Mouse (Mus musculus) MEL-GATA-1-ER (cell line): Measurements from ENCODE around the gene Lpin2.

Experiments
- DNase-seq: peaks from one replicate; pipeline ENCODE4 v3.0.0-alpha.2; 2012; ENCODE audit warnings: low read depth; ENCODE audit errors: extremely low read depth

The Lpin2 gene

GRCm38 (mm10) chr17:71260658-71261057 lies 78.3 kb downstream of the Lpin2 start:
- DNase-seq, result no peak

- peak; percentile 31 for DNase-seq
These were observed 80.8 kb downstream of the Lpin2 start for GRCm38 (mm10) chr17:71263136-71263535.

- peak; percentile 98 for DNase-seq
These were observed 82.4 kb downstream of the Lpin2 start for GRCm38 (mm10) chr17:71264739-71265138.

GRCm38 (mm10) chr17:71265336-71266051 lies 83.1 kb downstream of the Lpin2 start:
- DNase-seq, result peak; percentile 92

GRCm38 (mm10) chr17:71267374-71267773 lies 85.0 kb downstream of the Lpin2 start:
- no peak for DNase-seq

GRCm38 (mm10) chr17:71268152-71268551 lies 85.8 kb downstream of the Lpin2 start:
- DNase-seq, result no peak

- no peak for DNase-seq
These were observed 86.2 kb downstream of the Lpin2 start for GRCm38 (mm10) chr17:71268599-71268998.

GRCm38 (mm10) chr17:71273901-71274300 lies 91.5 kb downstream of the Lpin2 start:
- DNase-seq, result no peak

GRCm38 (mm10) chr17:71276771-71277170 lies 94.4 kb downstream of the Lpin2 start:
- DNase-seq, result no peak

- no peak for DNase-seq
These were observed 95.5 kb downstream of the Lpin2 start for GRCm38 (mm10) chr17:71277701-71278491.

- no peak for DNase-seq
These were observed 100.4 kb downstream of the Lpin2 start for GRCm38 (mm10) chr17:71282716-71283115.

- DNase-seq, result no peak
These were observed 100.9 kb downstream of the Lpin2 start for GRCm38 (mm10) chr17:71283237-71283636.

GRCm38 (mm10) chr17:71284890-71285289 lies 102.5 kb downstream of the Lpin2 start:
- DNase-seq, result no peak

- peak; percentile 63 for DNase-seq
These were observed 103.6 kb downstream of the Lpin2 start for GRCm38 (mm10) chr17:71285929-71286328.

GRCm38 (mm10) chr17:71287586-71287985 lies 105.2 kb downstream of the Lpin2 start:
- DNase-seq, result no peak

- DNase-seq, result peak; percentile 97
These were observed 105.9 kb downstream of the Lpin2 start for GRCm38 (mm10) chr17:71288145-71288758.

GRCm38 (mm10) chr17:71288808-71289548 lies 106.6 kb downstream of the Lpin2 start:
- DNase-seq, result no peak

- no peak for DNase-seq
These were observed 107.3 kb downstream of the Lpin2 start for GRCm38 (mm10) chr17:71289572-71290176.

- DNase-seq, result peak; percentile 87
These were observed 108.4 kb downstream of the Lpin2 start for GRCm38 (mm10) chr17:71290486-71291410.

- DNase-seq, result peak; percentile 58
These were observed 109.6 kb downstream of the Lpin2 start for GRCm38 (mm10) chr17:71291897-71292420.
